Mouse (Mus musculus): ENCODE data around the gene Ralgps1.
"Not testable (repeated sequence)": the region's sequence is repeated elsewhere in the genome, so short reads cannot be mapped to it uniquely, and the experiment has no call there.

The Ralgps1 gene

GRCm38 (mm10) chr2:33216645-33217424 lies 154.5 kb downstream of the Ralgps1 start:
- in situ Hi-C loops (cut with MboI, MseI), result loop anchor here (5.0 kb wide), 1 partner anchor 85 kb away; the partner anchor contains the start of gene Garnl3

- in situ Hi-C loops (cut with MboI, MseI), result loop anchor here (5.0 kb wide), 1 partner anchor 84 kb away; the partner anchor contains the start of gene Garnl3
Measured at GRCm38 (mm10) chr2:33215700-33216509, 155.4 kb downstream of the Ralgps1 start, which contains the start of gene Angptl2. Angptl2 (plus strand) TSS chr2:33216069.

- in situ Hi-C loops (cut with MboI, MseI), result loop anchor here (5.0 kb wide), 1 partner anchor 83 kb away; the partner anchor contains the start of gene Garnl3
Measured at GRCm38 (mm10) chr2:33215177-33215699, 156.0 kb downstream of the Ralgps1 start.

- in situ Hi-C loops (cut with MboI, MseI), result not testable (repeated sequence)
Measured at GRCm38 (mm10) chr2:33211263-33211662, 160.0 kb downstream of the Ralgps1 start.

GRCm38 (mm10) chr2:33210841-33211240 lies 160.4 kb downstream of the Ralgps1 start:
- in situ Hi-C loops (cut with MboI, MseI), result no loop called here

GRCm38 (mm10) chr2:33208134-33208533 lies 163.2 kb downstream of the Ralgps1 start:
- in situ Hi-C loops (cut with MboI, MseI), result no loop called here

- in situ Hi-C loops (cut with MboI, MseI), result no loop called here
Measured at GRCm38 (mm10) chr2:33207069-33207468, 164.2 kb downstream of the Ralgps1 start.

GRCm38 (mm10) chr2:33205939-33206525 lies 165.3 kb downstream of the Ralgps1 start:
- in situ Hi-C loops (cut with MboI, MseI), result no loop called here

- in situ Hi-C loops (cut with MboI, MseI), result no loop called here
Measured at GRCm38 (mm10) chr2:33204980-33205379, 166.3 kb downstream of the Ralgps1 start.

- in situ Hi-C loops (cut with MboI, MseI), result no loop called here
Measured at GRCm38 (mm10) chr2:33203284-33203683, 168.0 kb downstream of the Ralgps1 start.

GRCm38 (mm10) chr2:33200368-33201068 lies 170.8 kb downstream of the Ralgps1 start:
- in situ Hi-C loops (cut with MboI, MseI), result no loop called here

GRCm38 (mm10) chr2:33189976-33190375 lies 181.3 kb downstream of the Ralgps1 start:
- in situ Hi-C loops (cut with MboI, MseI), result no loop called here

GRCm38 (mm10) chr2:33188925-33189670 lies 182.2 kb downstream of the Ralgps1 start:
- in situ Hi-C loops (cut with MboI, MseI), result no loop called here

- in situ Hi-C loops (cut with MboI, MseI), result no loop called here
Measured at GRCm38 (mm10) chr2:33187874-33188273, 183.4 kb downstream of the Ralgps1 start.

- in situ Hi-C loops (cut with MboI, MseI), result no loop called here
Measured at GRCm38 (mm10) chr2:33186505-33186904, 184.8 kb downstream of the Ralgps1 start.

- in situ Hi-C loops (cut with MboI, MseI), result no loop called here
Measured at GRCm38 (mm10) chr2:33185258-33185657, 186.0 kb downstream of the Ralgps1 start.

- in situ Hi-C loops (cut with MboI, MseI), result no loop called here
Measured at GRCm38 (mm10) chr2:33184641-33185040, 186.6 kb downstream of the Ralgps1 start.

GRCm38 (mm10) chr2:33183321-33183720 lies 188.0 kb downstream of the Ralgps1 start:
- in situ Hi-C loops (cut with MboI, MseI), result no loop called here

- in situ Hi-C loops (cut with MboI, MseI), result no loop called here
Measured at GRCm38 (mm10) chr2:33179930-33180630, 191.2 kb downstream of the Ralgps1 start.

Data from T-helper 2 cell (primary cell).